In genomic region chr16:78156138-78156875, GRCm38 (mm10) we compare ENCODE assay signal across 8 mouse cellular contexts.
DNase-seq lines count a peak whose midpoint lies in the region; ATAC-seq and TF ChIP-seq lines count a peak whose summit lies in the region.

No protein-coding gene starts in this region.

- H3K27me3 ChIP-seq in embryonic facial prominence, embryonic 13.5 days = no peaks in the 10 kb centered on the region
- H3K27me3 ChIP-seq in midbrain, postnatal 0 days (ENCODE audit: insufficient read depth, low read length) = no peaks in the 10 kb centered on the region

- H3K9ac ChIP-seq in embryonic facial prominence, embryonic 13.5 days = no peak overlapping the region
- H3K9ac ChIP-seq in midbrain, postnatal 0 days (replicated peaks; ENCODE audit: low read length, poor library complexity, severe bottlenecking) = peak overlapping the region; percentile 0; the same call in 1 of the 2 replicates

- no peak overlapping the region for H3K4me3 ChIP-seq in embryonic facial prominence, embryonic 13.5 days
- H3K4me3 ChIP-seq in midbrain, postnatal 0 days (ENCODE audit: low read depth, low read length) = peak overlapping the region; percentile 9; the same call in 1 of the 2 replicates

- H3K4me2 ChIP-seq in embryonic facial prominence, embryonic 13.5 days = peak overlapping the region; percentile 30; the same call in 1 of the 2 replicates
- H3K4me2 ChIP-seq in midbrain, postnatal 0 days (ENCODE audit: low read depth, low read length, poor library complexity, severe bottlenecking) = peak overlapping the region; percentile 23

- ATAC-seq in embryonic facial prominence, embryonic 13.5 days (ENCODE audit: insufficient number of reproducible peaks, insufficient read depth, low FRiP score, low TSS enrichment, low read depth) = no peak
- ATAC-seq in midbrain, postnatal 0 days (ENCODE audit: low FRiP score) = peak; percentile 88
- no peak for ATAC-seq in megakaryocyte-erythroid progenitor cell, adult 5-6 weeks (replicated peaks; ENCODE audit: low FRiP score, low TSS enrichment, poor library complexity, severe bottlenecking)

- WGBS in embryonic facial prominence, embryonic 13.5 days = 28% methylated on average over 7 of the region's 7 CpGs
- 6% methylated on average over 7 of the region's 7 CpGs for WGBS in midbrain, postnatal 0 days

- no peaks in the 10 kb centered on the region for H3K4me1 ChIP-seq in embryonic facial prominence, embryonic 13.5 days
- no peaks in the 10 kb centered on the region for H3K4me1 ChIP-seq in midbrain, postnatal 0 days (ENCODE audit: insufficient read depth, low read length)

- peak; percentile 11 for DNase-seq in 416B (ENCODE audit: low read depth)
- DNase-seq in ZHBTc4 (ENCODE audit: low read depth, low spot score) = peak; percentile 17
- peak; percentile 4 for DNase-seq in heart, postnatal 25 days (ENCODE audit: low spot score)
- peak; percentile 34 to 87 for DNase-seq in layer of hippocampus, postnatal 14 days (ENCODE audit: low spot score in 2 of 2)
- DNase-seq in midbrain, postnatal 0 days (ENCODE audit: low spot score) = peak; percentile 93
- no peak for DNase-seq in urinary bladder, postnatal 4 days (ENCODE audit: low spot score in 2 of 2)

- peak; percentile 89 for TF ChIP-seq CTCF in midbrain, postnatal 0 days (IDR thresholded peaks at IDR 0.05)

- H3K9me3 ChIP-seq in embryonic facial prominence, embryonic 13.5 days = no peaks in the 10 kb centered on the region
- H3K9me3 ChIP-seq in midbrain, postnatal 0 days (ENCODE audit: low read length) = no peaks in the 10 kb centered on the region

- H3K27ac ChIP-seq in embryonic facial prominence, embryonic 13.5 days = no peak overlapping the region; the same call in 1 of the 2 replicates
- H3K27ac ChIP-seq in midbrain, postnatal 0 days (ENCODE audit: low read depth, low read length) = peak overlapping the region; percentile 43

- H3K36me3 ChIP-seq in embryonic facial prominence, embryonic 13.5 days = no peaks in the 10 kb centered on the region
- no peaks in the 10 kb centered on the region for H3K36me3 ChIP-seq in midbrain, postnatal 0 days (ENCODE audit: insufficient read depth, low read length)

- intact Hi-C loops in heart, postnatal 25 days (cut with DNase I) = loop anchor here (2.0 to 10.0 kb wide), 3 partner anchors 622 to 1029 kb away; no protein-coding TSS in a partner anchor

Comparison
In these comparisons a context has a peak if more than half of its experiments do, and no peak if none do; other contexts are left out.
1. DNase-seq: peak in 416B (single experiment), ZHBTc4 (single experiment), heart, postnatal 25 days (single experiment), layer of hippocampus, postnatal 14 days (2 of 2) and midbrain, postnatal 0 days (single experiment); none in urinary bladder, postnatal 4 days (0 of 2).